Mouse (Mus musculus): Measurements from ENCODE around the gene Mmp17. TPM values are rescaled to one million over a fixed set of nuclear protein-coding genes. Genes with fewer than 3 reads are reported as not detected.
A peak's percentile ranks its signal among the peaks of the same experiment; 100 is the strongest.

The Mmp17 gene
- polyA plus RNA-seq (2014; fragmentation: Nextera tagmentation; extraction: Ambion mirVana) = 6.5 and 8.4 TPM in 2 replicates

DNA sequence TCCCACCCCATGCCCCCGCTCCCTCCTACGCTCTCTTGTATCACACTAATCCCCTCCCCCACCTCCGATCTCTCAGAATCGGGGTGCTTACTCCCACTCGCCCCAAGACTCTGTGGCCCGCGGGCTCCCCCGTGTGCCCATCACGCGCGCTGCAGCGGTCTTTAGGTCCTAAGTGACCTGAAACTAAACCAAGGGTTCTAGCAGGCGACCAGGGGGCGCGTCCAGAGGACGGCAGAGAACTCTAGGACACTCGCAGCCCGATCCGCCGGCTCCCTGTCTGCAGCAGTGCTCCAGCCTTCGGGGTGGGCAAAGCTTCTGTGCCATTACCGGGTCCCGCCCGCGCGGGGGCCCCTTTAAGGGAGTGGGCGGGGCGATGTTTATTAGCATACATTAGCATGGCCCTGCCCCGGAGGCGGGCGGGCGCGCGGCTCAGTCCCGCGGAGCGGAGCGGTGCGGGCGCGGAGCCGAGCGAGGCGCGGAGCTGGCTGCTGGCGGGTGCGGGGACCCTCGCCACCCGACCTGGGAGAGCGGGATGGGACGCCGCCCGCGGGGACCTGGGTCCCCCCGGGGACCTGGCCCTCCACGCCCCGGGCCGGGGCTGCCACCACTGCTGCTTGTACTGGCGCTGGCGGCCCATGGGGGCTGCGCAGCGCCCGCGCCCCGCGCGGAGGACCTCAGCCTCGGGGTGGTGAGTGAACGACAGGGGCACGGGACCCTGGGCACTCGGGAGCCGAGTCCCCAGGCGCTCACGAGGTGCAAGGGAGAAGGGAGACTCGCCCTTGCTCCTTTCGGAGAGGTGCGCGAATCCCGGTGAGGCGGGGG lies at the start of gene Mmp17:
TSS of gene Mmp17 (plus strand) at position 409 of the 822 bp plus-strand sequence.
- Histone ChIP-seq H3K36me3 (ENCODE audit: control insufficient read depth, insufficient read depth, low read length) (no peaks in the 10 kb centered on the region), H3K9ac (ENCODE audit: low read length) (peak within 1 kb of the TSS; percentile 73), H3K4me2 (ENCODE audit: low read depth, low read length, severe bottlenecking) (peak within 1 kb of the TSS; percentile 100), H3K27ac (ENCODE audit: low read depth, low read length) (no peak within 1 kb of the TSS), H3K9me3 (ENCODE audit: control insufficient read depth, low read length) (no peaks in the 10 kb centered on the region), H3K27me3 (ENCODE audit: control insufficient read depth, insufficient read depth, low read length) (peaks cover 19% of the 10 kb centered on the region; the same call in 1 of the 2 replicates), H3K4me1 (replicated peaks; ENCODE audit: control insufficient read depth, insufficient read depth, low read length) (peaks cover 11% of the 10 kb centered on the region), H3K4me3 (ENCODE audit: low read depth, low read length) (peak within 1 kb of the TSS; percentile 71)
- under 1% methylated on average over 80 of the region's 80 CpGs for WGBS
- ATAC-seq (replicated peaks; ENCODE audit: low FRiP score) = peak; percentile 89
- DNase-seq (ENCODE audit: low spot score) = peak; percentile 92

DNA sequence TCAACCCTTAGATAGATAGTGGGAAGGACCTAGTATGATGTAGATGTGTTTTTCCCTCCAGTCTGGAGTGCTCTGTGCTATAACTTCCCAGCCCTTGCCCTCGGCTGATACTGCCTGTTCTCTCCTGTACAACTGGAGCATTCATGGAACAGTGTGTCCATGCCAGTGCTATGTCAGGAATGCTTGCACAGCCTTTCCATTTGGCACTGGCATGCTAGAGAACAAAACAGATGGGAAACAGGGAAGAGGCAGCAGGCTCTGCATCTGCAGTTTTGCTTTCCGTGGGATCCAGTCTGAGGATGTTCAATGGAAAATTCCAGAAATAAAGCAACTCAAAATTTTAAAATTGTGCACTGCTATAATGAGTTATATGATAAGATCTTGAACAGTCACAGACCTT lies 49.5 kb upstream of the Mmp17 start:
- DNase-seq (ENCODE audit: low spot score) = no peak
- H3K9ac ChIP-seq (ENCODE audit: low read length) = no peak overlapping the region
- H3K4me1 ChIP-seq (replicated peaks; ENCODE audit: control insufficient read depth, insufficient read depth, low read length) = no peaks in the 10 kb centered on the region
- no peak overlapping the region for H3K4me2 ChIP-seq (ENCODE audit: low read depth, low read length, severe bottlenecking)
- 94% methylated on average over 2 of the region's 2 CpGs for WGBS
- no peak overlapping the region for H3K27ac ChIP-seq (ENCODE audit: low read depth, low read length)
- no peaks in the 10 kb centered on the region; the same call in 1 of the 2 replicates for H3K36me3 ChIP-seq (ENCODE audit: control insufficient read depth, insufficient read depth, low read length)
- H3K4me3 ChIP-seq (ENCODE audit: low read depth, low read length) = no peak overlapping the region
- H3K27me3 ChIP-seq (ENCODE audit: control insufficient read depth, insufficient read depth, low read length) = no peaks in the 10 kb centered on the region
- H3K9me3 ChIP-seq (ENCODE audit: control insufficient read depth, low read length) = no peaks in the 10 kb centered on the region
- ATAC-seq (replicated peaks; ENCODE audit: low FRiP score) = no peak

DNA sequence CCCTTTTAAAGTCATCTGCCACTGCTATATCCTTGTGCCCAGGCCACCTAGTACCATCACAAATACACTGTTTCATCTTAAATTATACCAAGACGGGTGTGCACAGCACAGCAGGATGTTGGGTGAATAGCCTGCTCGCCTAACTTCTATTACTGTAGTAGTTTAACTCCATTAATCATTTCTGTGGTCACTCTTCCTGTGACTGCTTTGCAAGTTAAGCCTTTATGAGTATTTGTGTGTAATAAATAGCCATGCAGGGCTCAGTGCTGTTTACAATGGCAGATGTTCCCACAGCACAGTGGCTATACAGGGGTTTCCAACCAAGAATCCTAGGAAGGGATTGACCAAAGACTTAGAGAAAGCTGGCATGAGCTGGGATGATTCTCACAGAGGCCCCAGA lies 48.9 kb upstream of the Mmp17 start:
- Histone ChIP-seq H3K9ac (ENCODE audit: low read length) (no peak overlapping the region), H3K27ac (ENCODE audit: low read depth, low read length) (no peak overlapping the region), H3K4me3 (ENCODE audit: low read depth, low read length) (no peak overlapping the region), H3K4me2 (ENCODE audit: low read depth, low read length, severe bottlenecking) (no peak overlapping the region), H3K36me3 (ENCODE audit: control insufficient read depth, insufficient read depth, low read length) (peaks cover 5% of the 10 kb centered on the region; the same call in 1 of the 2 replicates), H3K27me3 (ENCODE audit: control insufficient read depth, insufficient read depth, low read length) (no peaks in the 10 kb centered on the region), H3K4me1 (replicated peaks; ENCODE audit: control insufficient read depth, insufficient read depth, low read length) (no peaks in the 10 kb centered on the region), H3K9me3 (ENCODE audit: control insufficient read depth, low read length) (no peaks in the 10 kb centered on the region)
- DNase-seq (ENCODE audit: low spot score) (no peak), ATAC-seq (replicated peaks; ENCODE audit: low FRiP score) (no peak)
- 95% methylated on average over 2 of the region's 2 CpGs for WGBS

DNA sequence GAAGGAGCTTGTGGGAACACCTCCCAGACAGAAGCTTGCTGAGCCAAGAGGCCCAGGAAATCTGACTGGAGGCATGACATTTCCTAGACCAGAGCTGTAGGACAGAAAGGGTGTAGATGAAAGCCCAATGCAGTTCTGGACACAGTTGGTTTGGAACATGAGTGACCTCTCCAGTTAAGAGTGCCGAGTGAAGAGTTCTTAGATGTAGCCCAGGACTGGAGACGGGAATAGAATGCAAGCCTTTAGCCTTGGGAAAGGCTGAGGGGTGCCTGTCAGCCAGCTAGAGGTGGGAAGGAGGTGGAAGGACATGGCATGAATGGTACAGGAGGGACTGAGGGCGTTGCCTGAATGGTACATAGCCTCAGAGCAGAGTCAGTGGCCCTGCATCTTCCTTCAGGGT lies 48.5 kb upstream of the Mmp17 start:
- H3K4me3 ChIP-seq (ENCODE audit: low read depth, low read length) = no peak overlapping the region
- H3K4me1 ChIP-seq (replicated peaks; ENCODE audit: control insufficient read depth, insufficient read depth, low read length) = no peaks in the 10 kb centered on the region
- no peak overlapping the region for H3K9ac ChIP-seq (ENCODE audit: low read length)
- ATAC-seq (replicated peaks; ENCODE audit: low FRiP score) (no peak), DNase-seq (ENCODE audit: low spot score) (no peak)
- 94% methylated on average over 3 of the region's 3 CpGs for WGBS
- H3K27ac ChIP-seq (ENCODE audit: low read depth, low read length) = no peak overlapping the region
- H3K4me2 ChIP-seq (ENCODE audit: low read depth, low read length, severe bottlenecking) = no peak overlapping the region
- peaks cover 6% of the 10 kb centered on the region; the same call in 1 of the 2 replicates for H3K36me3 ChIP-seq (ENCODE audit: control insufficient read depth, insufficient read depth, low read length)
- no peaks in the 10 kb centered on the region for H3K9me3 ChIP-seq (ENCODE audit: control insufficient read depth, low read length)
- H3K27me3 ChIP-seq (ENCODE audit: control insufficient read depth, insufficient read depth, low read length) = no peaks in the 10 kb centered on the region

DNA sequence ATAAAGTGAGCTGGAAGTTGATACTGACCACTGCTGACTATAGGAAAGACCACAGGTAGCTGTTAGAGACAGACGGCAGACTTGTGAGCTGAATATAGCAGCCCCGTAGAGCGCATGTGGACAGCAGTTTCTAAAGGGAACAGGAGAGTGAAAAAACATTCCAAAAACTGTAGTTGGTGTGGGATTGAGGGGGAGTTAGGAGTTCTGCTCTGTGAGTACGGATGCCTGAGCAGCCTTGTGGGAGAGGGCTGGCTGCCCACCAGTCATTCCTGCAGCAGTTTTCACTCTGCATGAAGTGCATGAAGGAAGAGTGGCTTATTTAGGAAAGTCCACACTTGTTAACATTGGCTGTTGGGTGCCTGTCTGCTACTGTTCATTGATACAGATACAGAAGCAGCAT lies 45.1 kb upstream of the Mmp17 start:
- 95% methylated on average over 4 of the region's 4 CpGs for WGBS
- H3K9me3 ChIP-seq (ENCODE audit: control insufficient read depth, low read length) = no peaks in the 10 kb centered on the region
- H3K4me2 ChIP-seq (ENCODE audit: low read depth, low read length, severe bottlenecking) = no peak overlapping the region
- DNase-seq (ENCODE audit: low spot score) (no peak), ATAC-seq (replicated peaks; ENCODE audit: low FRiP score) (no peak)
- no peaks in the 10 kb centered on the region for H3K27me3 ChIP-seq (ENCODE audit: control insufficient read depth, insufficient read depth, low read length)
- no peak overlapping the region for H3K9ac ChIP-seq (ENCODE audit: low read length)
- peaks cover 6% of the 10 kb centered on the region; the same call in 1 of the 2 replicates for H3K36me3 ChIP-seq (ENCODE audit: control insufficient read depth, insufficient read depth, low read length)
- H3K27ac ChIP-seq (ENCODE audit: low read depth, low read length) = no peak overlapping the region
- H3K4me3 ChIP-seq (ENCODE audit: low read depth, low read length) = no peak overlapping the region
- no peaks in the 10 kb centered on the region for H3K4me1 ChIP-seq (replicated peaks; ENCODE audit: control insufficient read depth, insufficient read depth, low read length)

DNA sequence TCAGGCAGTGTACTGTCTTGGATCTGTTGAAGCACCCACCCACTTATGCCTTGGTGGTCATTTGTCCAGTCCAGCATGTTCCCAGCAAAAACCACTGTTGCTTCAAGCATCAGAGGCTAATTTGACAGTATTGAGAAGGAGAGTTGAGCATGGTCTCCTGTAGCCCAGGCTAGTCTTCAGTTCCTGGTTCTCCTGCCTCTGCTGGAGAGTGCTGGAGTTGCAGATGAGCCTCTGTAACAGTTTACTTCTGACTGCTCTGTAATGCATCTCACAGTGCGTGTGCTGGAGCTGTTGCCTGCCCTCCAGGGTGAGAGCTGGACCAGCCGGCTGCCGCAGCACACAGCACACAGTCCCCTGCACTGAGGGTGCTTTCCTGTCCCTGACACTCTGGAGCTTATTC lies 41.7 kb upstream of the Mmp17 start:
- no peaks in the 10 kb centered on the region for H3K9me3 ChIP-seq (ENCODE audit: control insufficient read depth, low read length)
- no peak overlapping the region for H3K9ac ChIP-seq (ENCODE audit: low read length)
- DNase-seq (ENCODE audit: low spot score) (no peak), ATAC-seq (replicated peaks; ENCODE audit: low FRiP score) (no peak)
- no peaks in the 10 kb centered on the region for H3K27me3 ChIP-seq (ENCODE audit: control insufficient read depth, insufficient read depth, low read length)
- 91% methylated on average over 3 of the region's 3 CpGs for WGBS
- no peak overlapping the region for H3K4me3 ChIP-seq (ENCODE audit: low read depth, low read length)
- no peak overlapping the region for H3K4me2 ChIP-seq (ENCODE audit: low read depth, low read length, severe bottlenecking)
- H3K36me3 ChIP-seq (ENCODE audit: control insufficient read depth, insufficient read depth, low read length) = peaks cover 9% of the 10 kb centered on the region
- no peak overlapping the region for H3K27ac ChIP-seq (ENCODE audit: low read depth, low read length)
- H3K4me1 ChIP-seq (replicated peaks; ENCODE audit: control insufficient read depth, insufficient read depth, low read length) = no peaks in the 10 kb centered on the region

DNA sequence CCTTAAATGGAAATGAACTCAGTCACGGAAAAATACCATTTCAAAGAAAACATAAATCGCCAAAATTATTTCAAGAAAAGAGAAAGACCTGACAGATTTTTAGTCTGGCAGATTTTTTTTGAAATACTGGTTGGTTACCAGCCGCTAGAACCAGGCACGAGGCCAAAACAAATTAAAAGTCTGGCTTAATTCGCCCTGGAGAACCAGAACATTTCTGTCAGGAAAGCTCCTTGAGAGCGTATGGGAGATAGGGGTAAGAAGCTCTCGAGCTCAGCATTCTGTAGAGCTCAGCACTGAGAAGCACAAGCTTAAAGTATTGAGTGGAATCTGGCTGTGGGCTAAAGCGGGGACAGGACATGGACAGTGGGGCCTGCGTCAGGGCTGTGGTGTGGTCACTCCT lies 38.2 kb upstream of the Mmp17 start:
- Histone ChIP-seq H3K4me1 (replicated peaks; ENCODE audit: control insufficient read depth, insufficient read depth, low read length) (no peaks in the 10 kb centered on the region), H3K9me3 (ENCODE audit: control insufficient read depth, low read length) (no peaks in the 10 kb centered on the region), H3K27ac (ENCODE audit: low read depth, low read length) (no peak overlapping the region), H3K4me2 (ENCODE audit: low read depth, low read length, severe bottlenecking) (no peak overlapping the region), H3K36me3 (ENCODE audit: control insufficient read depth, insufficient read depth, low read length) (peaks cover 9% of the 10 kb centered on the region), H3K9ac (ENCODE audit: low read length) (no peak overlapping the region), H3K27me3 (ENCODE audit: control insufficient read depth, insufficient read depth, low read length) (no peaks in the 10 kb centered on the region), H3K4me3 (ENCODE audit: low read depth, low read length) (no peak overlapping the region)
- WGBS = 90% methylated on average over 9 of the region's 9 CpGs
- no peak for DNase-seq (ENCODE audit: low spot score)
- ATAC-seq (replicated peaks; ENCODE audit: low FRiP score) = no peak

DNA sequence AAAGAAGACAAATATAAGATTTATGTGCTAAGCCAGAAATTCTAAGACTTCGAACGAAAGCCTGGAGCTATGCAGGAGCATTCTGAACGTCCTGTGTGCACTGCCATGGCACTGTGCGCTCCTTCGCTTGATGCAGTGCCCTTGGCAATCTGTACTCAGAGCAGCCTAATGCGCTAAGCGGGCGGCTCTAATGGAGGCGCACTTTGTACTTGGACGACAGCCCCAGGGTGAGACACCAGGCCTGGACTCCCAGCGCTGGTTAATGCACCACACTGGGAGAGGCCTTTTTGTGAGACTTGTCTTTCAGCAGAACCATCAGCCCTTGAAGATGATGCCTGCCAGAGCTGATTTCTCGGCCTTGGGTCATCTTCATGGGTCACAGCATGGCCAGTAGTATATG lies 34.3 kb upstream of the Mmp17 start:
- H3K4me2 ChIP-seq (ENCODE audit: low read depth, low read length, severe bottlenecking) = no peak overlapping the region
- H3K36me3 ChIP-seq (ENCODE audit: control insufficient read depth, insufficient read depth, low read length) = peaks cover 17% of the 10 kb centered on the region
- H3K27me3 ChIP-seq (ENCODE audit: control insufficient read depth, insufficient read depth, low read length) = no peaks in the 10 kb centered on the region
- no peak overlapping the region for H3K9ac ChIP-seq (ENCODE audit: low read length)
- no peak overlapping the region for H3K4me3 ChIP-seq (ENCODE audit: low read depth, low read length)
- 92% methylated on average over 12 of the region's 12 CpGs for whole genome bisulfite sequencing
- DNase-seq (ENCODE audit: low spot score) = no peak
- no peaks in the 10 kb centered on the region for H3K4me1 ChIP-seq (replicated peaks; ENCODE audit: control insufficient read depth, insufficient read depth, low read length)
- no peak for ATAC-seq (replicated peaks; ENCODE audit: low FRiP score)
- no peaks in the 10 kb centered on the region for H3K9me3 ChIP-seq (ENCODE audit: control insufficient read depth, low read length)
- no peak overlapping the region for H3K27ac ChIP-seq (ENCODE audit: low read depth, low read length)

DNA sequence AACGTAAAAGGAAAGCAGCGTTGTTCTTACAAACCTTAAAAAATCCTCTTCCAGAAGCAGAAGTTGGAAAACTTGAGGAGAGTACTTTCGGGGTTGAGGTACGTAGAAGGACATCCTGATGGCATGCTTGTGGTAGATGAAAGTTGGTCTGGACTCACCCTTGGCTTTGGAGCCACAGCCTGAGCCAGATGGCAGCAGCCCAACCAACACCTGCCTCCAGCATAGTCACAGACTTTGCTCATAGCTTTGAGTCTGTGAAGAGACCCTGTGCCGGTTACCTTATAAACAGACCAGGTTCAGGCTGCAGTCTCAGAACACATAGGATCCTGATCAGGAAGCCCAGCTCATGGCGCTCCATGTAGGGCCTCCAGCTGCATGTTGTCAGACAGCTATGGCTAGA lies 33.2 kb upstream of the Mmp17 start:
- Histone ChIP-seq H3K36me3 (ENCODE audit: control insufficient read depth, insufficient read depth, low read length) (peaks cover 20% of the 10 kb centered on the region), H3K27ac (ENCODE audit: low read depth, low read length) (no peak overlapping the region), H3K9ac (ENCODE audit: low read length) (no peak overlapping the region), H3K9me3 (ENCODE audit: control insufficient read depth, low read length) (no peaks in the 10 kb centered on the region), H3K4me2 (ENCODE audit: low read depth, low read length, severe bottlenecking) (no peak overlapping the region), H3K4me3 (ENCODE audit: low read depth, low read length) (no peak overlapping the region), H3K27me3 (ENCODE audit: control insufficient read depth, insufficient read depth, low read length) (no peaks in the 10 kb centered on the region), H3K4me1 (replicated peaks; ENCODE audit: control insufficient read depth, insufficient read depth, low read length) (no peaks in the 10 kb centered on the region)
- WGBS = 96% methylated on average over 6 of the region's 6 CpGs
- ATAC-seq (replicated peaks; ENCODE audit: low FRiP score) (no peak), DNase-seq (ENCODE audit: low spot score) (no peak)
